Mouse (Mus musculus) megakaryocyte progenitor cell, adult 5-6 weeks (primary cell): Measurements from ENCODE around the gene Dock1. TPM values are rescaled to one million over a fixed set of nuclear protein-coding genes. Genes with fewer than 3 reads are reported as not detected.

ENCODE experiments used
- ATAC-seq: replicated peaks from 2 replicates; pipeline ENCODE4 v1.8.0; 2016; ENCODE audit warnings: mild to moderate bottlenecking, moderate TSS enrichment, inconsistent platforms; ENCODE audit not compliant: poor library complexity
- total RNA-seq, 2 experiments: library from RNA; stranded (forward) in 1 of 2; stranded (reverse) in 1 of 2; fragments of 157-497, 149-512 nt in 1 of 2; fragments of 200-1000 nt in 1 of 2; gene quantifications; 2 replicates each; pipeline versions ENCODE4 v1.2.3 to v1.2.4; 2015 to 2017

Dock1 gene
- total RNA-seq, 2 experiments from 2014 or later, result 13.5 to 16.7 TPM

- ATAC-seq, result no peak
Measured at GRCm38 (mm10) chr7:134749613-134750012, 79.2 kb downstream of the Dock1 start.

DNA sequence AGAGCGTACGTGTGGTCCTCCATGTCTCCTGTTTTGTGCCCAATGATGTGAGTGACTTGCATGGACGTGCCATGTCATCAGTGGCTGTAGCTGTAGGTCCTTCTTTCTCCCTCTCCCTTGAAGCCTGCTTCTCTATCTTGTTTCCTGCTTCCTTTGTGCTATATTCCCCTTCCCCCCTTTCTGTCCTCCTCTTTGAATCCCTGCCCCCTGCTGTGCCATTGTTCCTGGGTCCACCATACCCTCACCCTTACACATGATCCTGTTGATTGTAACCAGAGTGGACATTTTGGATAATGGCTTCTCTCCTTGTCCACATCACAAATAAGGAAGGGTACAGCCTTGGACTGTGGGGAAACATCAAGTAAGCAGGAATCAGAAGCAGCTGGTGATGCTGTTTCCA is 81.0 kb downstream of the Dock1 start:
- no peak for ATAC-seq

- ATAC-seq, result no peak
Measured at GRCm38 (mm10) chr7:134753417-134753816, 83.0 kb downstream of the Dock1 start.

- ATAC-seq, result no peak
Measured at GRCm38 (mm10) chr7:134757605-134758004, 87.2 kb downstream of the Dock1 start.

GRCm38 (mm10) chr7:134761799-134762198 is 91.3 kb downstream of the Dock1 start:
- no peak for ATAC-seq

GRCm38 (mm10) chr7:134765130-134765529 is 94.7 kb downstream of the Dock1 start:
- no peak for ATAC-seq

DNA sequence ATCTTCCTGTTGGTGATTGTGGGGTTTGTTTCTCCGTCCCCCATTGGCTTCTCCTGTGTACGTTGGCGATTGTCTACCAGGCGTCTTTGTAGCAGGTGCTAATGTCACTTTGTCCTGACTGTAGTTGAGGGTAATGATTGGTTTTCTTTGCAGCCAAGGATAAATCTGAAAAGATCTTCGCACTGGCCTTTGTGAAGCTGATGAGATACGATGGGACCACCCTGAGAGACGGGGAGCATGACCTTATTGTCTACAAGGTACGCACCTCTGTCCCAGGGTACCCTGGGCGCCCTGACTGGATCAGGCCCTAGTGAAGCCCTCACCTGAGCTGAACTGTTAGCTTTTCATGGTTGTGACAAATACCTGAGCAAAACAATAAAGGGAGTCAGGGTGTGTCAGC is 100.9 kb downstream of the Dock1 start:
- no peak for ATAC-seq

DNA sequence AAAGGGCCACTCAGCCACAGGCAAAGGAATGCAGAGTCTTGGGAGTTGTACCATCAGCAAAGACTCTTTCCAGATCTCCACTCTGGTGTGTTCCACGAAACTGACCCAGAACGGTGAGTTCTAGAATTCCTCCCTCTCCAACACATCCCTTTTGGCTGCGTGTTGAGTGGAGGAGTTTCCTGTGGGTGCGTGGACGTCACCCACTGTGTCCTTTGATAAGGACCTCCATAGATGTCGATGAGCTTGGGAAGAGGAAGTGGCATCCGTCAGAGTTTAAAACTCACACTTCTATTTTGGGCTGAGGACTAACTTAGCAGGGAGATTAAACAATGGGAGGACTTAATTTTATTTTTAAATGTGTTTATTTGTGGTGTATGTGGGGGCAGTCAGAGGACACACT is 101.9 kb downstream of the Dock1 start:
- ATAC-seq, result no peak

DNA sequence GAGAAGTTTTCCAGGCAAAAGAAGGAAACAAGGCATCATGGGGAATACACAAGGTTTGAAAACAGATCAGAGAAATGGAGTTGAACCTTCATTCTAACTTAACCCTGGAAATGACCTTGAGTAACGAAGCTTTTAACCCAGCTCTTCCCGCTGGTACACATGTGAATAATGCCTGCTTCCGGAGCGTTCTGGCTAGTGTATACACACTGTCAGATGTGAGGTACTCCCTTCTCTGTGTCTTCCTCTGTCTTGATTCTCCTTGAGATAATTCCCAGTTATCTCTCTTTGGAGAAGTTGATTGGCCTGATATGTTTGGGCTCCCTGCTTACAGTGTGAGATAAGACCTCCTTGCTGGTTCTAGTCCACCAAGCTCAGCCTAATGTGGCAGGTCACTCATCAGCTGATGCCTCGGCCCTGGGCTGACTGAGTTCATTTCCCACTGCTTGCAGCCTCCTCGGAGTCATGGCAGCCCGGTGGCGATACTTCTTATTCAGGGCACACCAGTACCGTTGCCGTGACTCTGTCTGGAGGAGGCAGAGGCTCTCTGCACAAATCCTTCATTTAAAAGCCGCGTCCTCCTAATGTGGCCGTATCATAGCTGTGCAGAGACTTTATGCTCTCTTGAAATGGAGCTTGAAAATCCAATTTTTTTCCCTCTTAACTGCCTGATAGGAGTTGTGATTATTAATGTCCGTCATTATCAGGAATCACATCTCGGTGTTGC is 102.6 kb downstream of the Dock1 start:
- no peak for ATAC-seq

DNA sequence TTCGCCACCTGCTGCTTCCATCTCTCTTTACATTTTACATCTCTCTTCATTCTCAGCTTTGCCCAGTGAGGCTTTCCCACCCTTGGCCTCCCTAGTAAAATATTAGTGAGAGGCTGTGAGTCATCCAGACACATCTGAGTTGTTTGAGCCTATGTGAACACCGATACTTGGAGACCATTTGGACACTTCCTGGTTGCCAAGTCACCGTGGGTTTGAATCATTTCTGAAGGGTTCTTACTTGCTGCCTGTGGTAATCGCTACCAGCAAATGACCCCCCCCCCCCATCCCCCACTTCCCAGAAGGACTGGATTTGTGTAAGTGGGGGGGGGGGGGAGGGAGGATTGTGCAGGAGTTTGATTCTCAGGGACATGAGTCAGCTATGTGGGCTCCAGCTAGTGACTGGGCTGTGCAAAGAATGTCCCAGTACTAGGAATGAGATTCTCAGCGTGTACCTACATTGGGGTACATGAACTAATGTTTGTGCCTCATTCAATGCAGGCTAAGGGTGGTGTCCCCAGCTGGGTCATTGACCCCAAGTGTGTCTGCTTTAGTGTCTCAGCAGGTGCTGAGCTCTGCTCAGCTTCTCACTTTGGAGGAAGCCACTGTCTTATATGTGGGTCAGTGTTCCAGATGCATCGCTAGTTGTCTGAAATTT is 103.4 kb downstream of the Dock1 start:
- ATAC-seq, result no peak

- ATAC-seq, result no peak
Measured at GRCm38 (mm10) chr7:134774468-134775162, 104.2 kb downstream of the Dock1 start.

DNA sequence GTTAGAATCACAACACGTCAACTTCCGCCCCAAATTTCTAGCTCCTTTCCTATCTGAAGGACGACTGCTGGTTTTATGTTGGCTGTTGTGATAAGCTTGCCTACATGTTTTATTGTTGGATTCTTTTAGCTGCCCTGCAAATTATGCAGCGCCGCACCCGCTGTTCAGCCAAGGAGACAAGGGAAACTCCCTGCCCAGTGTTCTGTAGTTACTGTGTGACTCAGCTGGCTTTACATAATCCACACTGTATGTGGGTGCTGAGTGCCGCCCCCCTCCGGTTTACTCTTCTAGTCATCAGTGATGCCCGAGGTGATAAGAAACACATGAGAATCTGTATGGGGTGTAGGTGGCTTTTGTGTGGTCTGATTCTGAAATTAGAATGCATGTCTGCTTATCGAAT is 105.2 kb downstream of the Dock1 start:
- ATAC-seq, result no peak

DNA sequence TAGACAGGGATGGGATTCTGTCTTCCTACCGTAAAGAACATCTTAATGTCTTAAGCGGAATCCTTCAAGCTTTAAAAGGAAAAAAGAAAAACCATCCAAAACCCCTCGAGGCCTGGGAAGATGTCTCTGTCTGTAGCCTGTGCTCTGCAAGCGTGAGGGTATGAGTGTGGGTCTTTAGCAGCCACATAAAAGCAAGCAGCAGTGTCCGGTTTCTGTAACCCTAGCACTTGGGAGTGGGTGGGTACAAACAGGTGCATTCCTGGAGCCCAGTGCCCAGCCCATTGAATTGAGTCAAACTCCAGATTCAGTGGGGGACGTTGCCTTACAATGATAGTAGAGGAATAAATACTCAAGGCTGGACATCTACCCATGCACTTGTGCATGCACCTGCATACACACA is 105.9 kb downstream of the Dock1 start:
- ATAC-seq, result no peak

DNA sequence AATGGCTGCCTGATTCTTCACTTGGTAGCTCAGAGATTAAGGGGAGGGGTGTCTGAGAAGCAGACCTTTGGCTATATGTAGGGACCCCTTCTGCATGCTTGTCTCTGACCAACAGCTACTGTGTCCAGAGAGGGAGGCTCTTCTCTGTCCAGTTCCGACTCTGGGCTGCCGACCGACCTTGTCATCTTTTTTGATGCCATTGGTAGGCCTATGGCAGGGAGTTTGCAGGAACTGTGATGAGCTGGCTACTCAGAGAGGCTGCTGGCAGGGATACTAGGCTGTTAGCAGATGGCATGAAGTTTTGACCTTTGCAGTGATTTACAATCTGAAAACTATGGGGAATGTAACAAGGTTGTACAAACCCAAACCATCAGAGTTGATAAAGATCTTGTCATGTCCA is 109.3 kb downstream of the Dock1 start:
- no peak for ATAC-seq

- ATAC-seq, result no peak
Measured at GRCm38 (mm10) chr7:134787110-134787509, 116.7 kb downstream of the Dock1 start.

DNA sequence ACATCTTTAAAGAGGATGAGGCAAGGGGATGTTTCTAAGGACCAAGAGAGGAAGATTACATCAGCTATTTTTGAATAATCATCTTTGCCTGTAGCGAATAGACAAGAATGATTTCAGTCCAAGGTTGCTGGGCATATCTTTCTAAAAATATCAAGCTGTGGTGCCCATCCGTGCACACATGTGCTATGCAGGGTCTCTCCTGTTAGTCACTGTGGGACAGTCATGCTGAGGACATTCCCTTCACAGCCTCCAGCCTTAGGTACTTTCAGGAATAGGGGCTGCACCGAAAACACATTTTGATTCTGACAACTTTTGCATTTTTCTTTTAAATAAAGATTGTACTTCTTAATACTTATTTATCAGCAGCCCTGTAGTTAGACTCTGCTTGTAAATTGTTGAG is 124.4 kb downstream of the Dock1 start:
- ATAC-seq, result no peak

GRCm38 (mm10) chr7:134800079-134800478 is 129.6 kb downstream of the Dock1 start:
- ATAC-seq, result no peak

GRCm38 (mm10) chr7:134804422-134804821 is 134.0 kb downstream of the Dock1 start:
- no peak for ATAC-seq

DNA sequence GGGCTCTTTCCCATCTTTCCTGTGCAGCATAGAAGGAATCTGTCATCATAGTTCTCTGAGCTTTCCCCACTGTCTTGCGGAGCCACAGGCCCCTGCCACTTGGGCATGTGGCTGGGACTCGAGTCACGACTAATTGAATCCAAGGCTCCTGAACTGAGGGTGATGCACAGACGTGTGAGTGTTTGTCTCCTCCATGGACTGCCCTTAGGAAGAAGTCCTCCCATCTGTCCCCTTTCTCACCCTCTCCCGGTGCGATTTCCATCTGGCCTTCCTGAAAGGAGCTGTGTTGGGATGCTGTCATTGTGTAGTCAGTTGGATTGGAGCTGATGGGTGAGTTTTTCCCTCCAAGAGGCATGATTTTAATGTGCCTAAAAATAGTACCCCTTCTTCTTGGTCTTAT is 136.3 kb downstream of the Dock1 start:
- no peak for ATAC-seq

DNA sequence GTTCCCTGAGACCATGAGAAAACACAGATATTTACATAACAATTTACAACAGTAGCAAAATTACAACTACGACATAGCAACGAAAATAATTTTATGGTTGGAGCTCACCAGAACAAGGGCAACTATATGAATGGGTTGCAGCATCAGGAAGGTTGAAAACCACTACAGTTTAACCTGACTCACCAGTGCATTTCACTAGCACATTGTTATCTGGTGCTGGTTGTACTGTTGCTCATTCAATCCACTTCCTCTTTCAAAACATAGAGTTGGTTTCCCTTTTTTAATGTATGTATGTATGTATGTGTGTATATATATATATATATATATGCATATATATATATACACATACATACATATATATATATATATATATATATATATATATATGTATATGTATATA is 138.0 kb downstream of the Dock1 start:
- peak; percentile 81 for ATAC-seq

DNA sequence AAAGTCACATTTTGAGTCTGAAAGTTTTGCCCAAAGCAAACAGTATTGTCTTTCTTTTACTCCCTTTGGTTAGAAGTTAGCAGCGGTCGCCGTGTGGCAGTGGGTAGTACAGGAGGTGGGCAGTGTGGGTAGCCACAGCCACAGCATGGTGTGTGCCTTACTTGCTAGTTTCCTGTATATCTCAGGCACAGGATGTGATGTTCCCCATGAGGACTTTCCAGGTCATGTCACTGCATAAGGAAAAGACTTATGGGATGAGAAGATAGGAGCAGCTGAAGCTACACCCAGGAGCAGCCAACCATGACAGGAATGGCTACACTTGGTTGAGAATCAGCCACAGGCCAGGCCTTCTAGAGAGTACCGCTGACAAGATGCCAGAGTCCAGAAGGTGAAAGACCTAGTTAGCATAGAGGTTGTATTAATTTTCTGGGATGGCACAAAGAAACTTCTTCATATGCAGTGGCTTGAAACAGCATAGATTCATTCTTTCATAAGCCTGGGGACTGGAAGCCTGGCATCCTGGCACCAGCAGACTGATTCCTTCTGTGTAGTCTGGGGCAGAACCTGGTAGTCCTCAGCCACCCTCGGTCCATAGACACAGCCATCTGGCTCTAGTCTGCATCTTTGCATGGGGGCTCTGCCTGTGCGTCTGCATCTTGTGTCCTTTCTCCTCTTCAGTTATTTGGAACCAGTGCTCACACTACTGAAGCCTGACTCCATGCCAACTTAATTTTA is 139.0 kb downstream of the Dock1 start:
- ATAC-seq, result no peak
